Mouse (Mus musculus): ENCODE results near the gene Clca2.
"Not testable (repeated sequence)": the region's sequence is repeated elsewhere in the genome, so short reads cannot be mapped to it uniquely, and the experiment has no call there.

Gene Clca2

GRCm38 (mm10) chr3:145083081-145083480 is 16.2 kb downstream of the Clca2 start:
- DNase-seq, result no peak

- no peak for DNase-seq
These were observed 18.3 kb downstream of the Clca2 start for GRCm38 (mm10) chr3:145080904-145081303.

GRCm38 (mm10) chr3:145078405-145078804 is 20.8 kb downstream of the Clca2 start:
- DNase-seq, result no peak

- DNase-seq, result no peak
These were observed 26.9 kb downstream of the Clca2 start for GRCm38 (mm10) chr3:145072339-145072738.

GRCm38 (mm10) chr3:145068964-145069363 is 30.3 kb downstream of the Clca2 start:
- no peak for DNase-seq

- not testable (repeated sequence) for DNase-seq
These were observed 44.1 kb downstream of the Clca2 start for GRCm38 (mm10) chr3:145055138-145055537.

GRCm38 (mm10) chr3:145049820-145050219 is 49.4 kb downstream of the Clca2 start:
- DNase-seq, result no peak

- DNase-seq, result no peak
These were observed 60.4 kb downstream of the Clca2 start for GRCm38 (mm10) chr3:145038813-145039212.

GRCm38 (mm10) chr3:145032676-145033075 is 66.6 kb downstream of the Clca2 start, which contains the start of gene Clca1:
Clca1 (minus strand) TSS chr3:145032776.
- DNase-seq, result no peak

GRCm38 (mm10) chr3:145028036-145028435 is 71.2 kb downstream of the Clca2 start:
- no peak for DNase-seq

- peak; percentile 61 for DNase-seq
These were observed 72.5 kb downstream of the Clca2 start for GRCm38 (mm10) chr3:145026750-145027149.
